Comparison of ENCODE assay signal across 8 mouse cellular contexts in the genomic region with DNA sequence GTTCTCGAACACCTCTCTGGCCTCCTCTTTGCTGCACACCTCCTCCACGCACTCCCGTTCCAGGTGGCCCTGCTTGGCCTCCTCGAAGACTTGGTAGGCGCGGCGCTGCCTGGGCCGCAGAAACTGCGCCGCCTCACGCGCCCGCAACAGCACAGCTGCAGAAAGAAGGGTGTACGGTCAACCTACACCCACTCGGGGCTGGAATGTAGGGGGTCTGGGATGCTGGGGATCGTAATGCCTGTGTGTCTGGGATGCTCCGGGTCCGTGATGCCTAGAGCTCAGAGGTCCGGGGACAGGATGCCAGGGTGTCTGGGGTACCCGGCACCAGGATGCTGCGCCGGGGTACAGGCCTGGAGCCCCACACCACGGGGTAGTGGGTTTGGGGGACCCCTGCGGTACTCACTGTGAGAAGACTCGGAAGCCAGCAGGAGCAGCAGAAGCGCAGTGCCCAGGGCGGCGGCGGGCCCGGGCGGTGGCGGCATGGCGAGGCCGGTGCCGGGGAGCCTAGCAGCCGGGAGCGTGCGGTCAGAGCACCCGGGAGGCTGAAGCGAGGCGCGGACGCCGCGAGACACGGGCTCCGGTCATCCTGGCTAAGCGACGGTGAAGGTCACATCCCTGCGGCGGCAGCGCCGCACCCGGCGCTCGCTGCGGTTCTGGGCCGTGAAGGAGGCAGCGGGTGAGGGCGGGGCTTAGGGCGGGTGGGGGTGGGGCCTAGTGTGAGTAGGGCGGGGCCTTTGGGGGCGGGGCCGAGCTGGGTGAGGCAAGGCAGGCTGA. TPM values are rescaled to one million over a fixed set of nuclear protein-coding genes. Genes with fewer than 3 reads are reported as not detected.
DNase-seq lines count a peak whose midpoint lies in the region; ATAC-seq and TF ChIP-seq lines count a peak whose summit lies in the region.

A gene (minus strand): TSS at position 633 of the 774 bp plus-strand sequence.

- H3K36me3 ChIP-seq in embryonic facial prominence, embryonic 14.5 days (ENCODE audit: control insufficient read depth, insufficient read depth, low read length): no peaks in the 10 kb centered on the region
- no peaks in the 10 kb centered on the region for H3K36me3 ChIP-seq in limb, embryonic 15.5 days
- H3K36me3 ChIP-seq in midbrain, embryonic 16.5 days (ENCODE audit: control insufficient read depth, insufficient read depth, low read length): no peaks in the 10 kb centered on the region
- no peaks in the 10 kb centered on the region for H3K36me3 ChIP-seq in stomach, embryonic 16.5 days (ENCODE audit: control insufficient read depth, insufficient read depth, low read length)

- peak; percentile 72; the same call in 1 of the 2 replicates for TF ChIP-seq POLR2A in bone marrow macrophage, adult 2 months (IDR thresholded peaks at IDR 0.05; ENCODE audit: borderline replicate concordance, low read depth, low read length)

- under 1% methylated on average over 28 of the region's 64 CpGs for WGBS in embryonic facial prominence, embryonic 14.5 days
- under 1% methylated on average over 53 of the region's 64 CpGs for WGBS in limb, embryonic 15.5 days
- WGBS in midbrain, embryonic 16.5 days: 2% methylated on average over 41 of the region's 64 CpGs
- 3% methylated on average over 64 of the region's 64 CpGs for WGBS in stomach, embryonic 16.5 days

- H3K4me1 ChIP-seq in bone marrow macrophage, adult 2 months (ENCODE audit: control insufficient read depth, insufficient read depth, low read length): peaks cover 35% of the 10 kb centered on the region
- H3K4me1 ChIP-seq in embryonic facial prominence, embryonic 14.5 days (ENCODE audit: control insufficient read depth, insufficient read depth, low read length): no peaks in the 10 kb centered on the region; the same call in 1 of the 2 replicates
- peaks cover 25% of the 10 kb centered on the region for H3K4me1 ChIP-seq in limb, embryonic 15.5 days
- peaks cover 24% of the 10 kb centered on the region for H3K4me1 ChIP-seq in midbrain, embryonic 16.5 days (ENCODE audit: control insufficient read depth, insufficient read depth, low read length)
- H3K4me1 ChIP-seq in stomach, embryonic 16.5 days (ENCODE audit: control insufficient read depth, insufficient read depth, low read length): peaks cover 26% of the 10 kb centered on the region

- H3K9ac ChIP-seq in embryonic facial prominence, embryonic 14.5 days (ENCODE audit: low read depth, low read length): peak within 1 kb of the TSS; percentile 67
- H3K9ac ChIP-seq in limb, embryonic 15.5 days: peak within 1 kb of the TSS; percentile 56
- peak within 1 kb of the TSS; percentile 85 for H3K9ac ChIP-seq in midbrain, embryonic 16.5 days (ENCODE audit: low read depth, low read length)
- H3K9ac ChIP-seq in stomach, embryonic 16.5 days (ENCODE audit: low read length): peak within 1 kb of the TSS; percentile 87

- peak within 1 kb of the TSS; percentile 86 for H3K4me2 ChIP-seq in embryonic facial prominence, embryonic 14.5 days (ENCODE audit: low read depth, low read length)
- H3K4me2 ChIP-seq in limb, embryonic 15.5 days: peak within 1 kb of the TSS; percentile 94
- peak within 1 kb of the TSS; percentile 66 for H3K4me2 ChIP-seq in midbrain, embryonic 16.5 days (ENCODE audit: low read length)
- peak within 1 kb of the TSS; percentile 79 for H3K4me2 ChIP-seq in stomach, embryonic 16.5 days (ENCODE audit: low read depth, low read length)

- H3K27ac ChIP-seq in bone marrow macrophage, adult 2 months (ENCODE audit: insufficient read depth, low read depth, low read length): peak within 1 kb of the TSS; percentile 69
- H3K27ac ChIP-seq in embryonic facial prominence, embryonic 14.5 days (replicated peaks; ENCODE audit: low read depth, low read length): no peak within 1 kb of the TSS
- H3K27ac ChIP-seq in limb, embryonic 15.5 days: no peak within 1 kb of the TSS
- peak within 1 kb of the TSS; percentile 71 for H3K27ac ChIP-seq in midbrain, embryonic 16.5 days (ENCODE audit: low read length)
- H3K27ac ChIP-seq in stomach, embryonic 16.5 days (ENCODE audit: low read length): peak within 1 kb of the TSS; percentile 77

- peak; percentile 68 for ATAC-seq in embryonic facial prominence, embryonic 14.5 days (ENCODE audit: low read depth)
- no peak for ATAC-seq in limb, embryonic 15.5 days (ENCODE audit: insufficient number of reproducible peaks, low FRiP score, low TSS enrichment, low read depth)
- peak; percentile 84 for ATAC-seq in midbrain, embryonic 16.5 days
- ATAC-seq in stomach, embryonic 16.5 days (ENCODE audit: insufficient read depth, low FRiP score): peak; percentile 69

- peak; percentile 37 for DNase-seq in CD4-positive helper T cell, adult 2 months (ENCODE audit: low read depth, low spot score)
- no peak for DNase-seq in embryonic facial prominence, embryonic 14.5 days (ENCODE audit: low spot score)
- DNase-seq in heart, adult 9 months (ENCODE audit: low spot score in 2 of 2): peak; percentile 65 to 66
- peak; percentile 58 for DNase-seq in kidney, adult 9 months

- peak within 1 kb of the TSS; percentile 73 for H3K4me3 ChIP-seq in bone marrow macrophage, adult 2 months (ENCODE audit: insufficient read depth, low read length)
- H3K4me3 ChIP-seq in embryonic facial prominence, embryonic 14.5 days (ENCODE audit: low read depth, low read length): peak within 1 kb of the TSS; percentile 55
- H3K4me3 ChIP-seq in limb, embryonic 15.5 days: peak within 1 kb of the TSS; percentile 61
- peak within 1 kb of the TSS; percentile 71 for H3K4me3 ChIP-seq in midbrain, embryonic 16.5 days (ENCODE audit: low read depth, low read length)
- H3K4me3 ChIP-seq in stomach, embryonic 16.5 days (replicated peaks; ENCODE audit: low read length): peak within 1 kb of the TSS; percentile 79

- no peak for TF ChIP-seq CTCF in bone marrow macrophage, adult 2 months (IDR thresholded peaks at IDR 0.05; ENCODE audit: low read depth, low read length)

- peaks cover 35% of the 10 kb centered on the region for H3K27me3 ChIP-seq in embryonic facial prominence, embryonic 14.5 days (replicated peaks; ENCODE audit: control insufficient read depth, insufficient read depth, low read length)
- peaks cover 39% of the 10 kb centered on the region for H3K27me3 ChIP-seq in limb, embryonic 15.5 days
- H3K27me3 ChIP-seq in midbrain, embryonic 16.5 days (ENCODE audit: control insufficient read depth, insufficient read depth, low read depth, low read length): peaks cover 2% of the 10 kb centered on the region; the same call in 1 of the 2 replicates
- no peaks in the 10 kb centered on the region for H3K27me3 ChIP-seq in stomach, embryonic 16.5 days (ENCODE audit: control insufficient read depth, insufficient read depth, low read length)

- H3K9me3 ChIP-seq in embryonic facial prominence, embryonic 14.5 days (ENCODE audit: control insufficient read depth, low read length): no peaks in the 10 kb centered on the region
- H3K9me3 ChIP-seq in limb, embryonic 15.5 days: no peaks in the 10 kb centered on the region
- H3K9me3 ChIP-seq in midbrain, embryonic 16.5 days (replicated peaks; ENCODE audit: control insufficient read depth, low read length, poor library complexity, severe bottlenecking): no peaks in the 10 kb centered on the region
- no peaks in the 10 kb centered on the region for H3K9me3 ChIP-seq in stomach, embryonic 16.5 days (replicated peaks; ENCODE audit: control insufficient read depth, low read length)

RNA-seq across cellular contexts. Expression of the gene that starts here (rescaled TPM):
- polyA plus RNA-seq in bone marrow macrophage, adult 2 months (2012; ENCODE audit: insufficient read depth, insufficient read length, missing spikeins): 299 and 319 TPM in 2 replicates
- 43.2 and 56.9 TPM in 2 replicates for polyA plus RNA-seq in embryonic facial prominence, embryonic 14.5 days (2014; fragmentation: Nextera tagmentation; extraction: Ambion mirVana)
- 69.4 and 96.7 TPM in 2 replicates for polyA plus RNA-seq in limb, embryonic 15.5 days (2015; fragmentation: Nextera tagmentation; extraction: Ambion mirVana)
- polyA plus RNA-seq in midbrain, embryonic 16.5 days (2015; fragmentation: Nextera tagmentation; extraction: Ambion mirVana): 37.7 and 45.7 TPM in 2 replicates
- 151 and 162 TPM in 2 replicates for polyA plus RNA-seq in stomach, embryonic 16.5 days (2015; fragmentation: Nextera tagmentation; extraction: Ambion mirVana)

Comparison
In these comparisons a context has a peak if more than half of its experiments do, and no peak if none do; other contexts are left out.
1. H3K27ac ChIP-seq: peak in bone marrow macrophage, adult 2 months (single experiment), midbrain, embryonic 16.5 days (single experiment) and stomach, embryonic 16.5 days (single experiment); none in embryonic facial prominence, embryonic 14.5 days (single experiment) and limb, embryonic 15.5 days (single experiment).
2. Peak in every context shown above with its lines, with median percentiles within 50 percentile points of each other: H3K4me3 ChIP-seq, H3K4me2 ChIP-seq and H3K9ac ChIP-seq.